Mouse (Mus musculus): Measurements from ENCODE around the gene Eapp.
"Not testable (repeated sequence)": the region's sequence is repeated elsewhere in the genome, so short reads cannot be mapped to it uniquely, and the experiment has no call there.

DNA sequence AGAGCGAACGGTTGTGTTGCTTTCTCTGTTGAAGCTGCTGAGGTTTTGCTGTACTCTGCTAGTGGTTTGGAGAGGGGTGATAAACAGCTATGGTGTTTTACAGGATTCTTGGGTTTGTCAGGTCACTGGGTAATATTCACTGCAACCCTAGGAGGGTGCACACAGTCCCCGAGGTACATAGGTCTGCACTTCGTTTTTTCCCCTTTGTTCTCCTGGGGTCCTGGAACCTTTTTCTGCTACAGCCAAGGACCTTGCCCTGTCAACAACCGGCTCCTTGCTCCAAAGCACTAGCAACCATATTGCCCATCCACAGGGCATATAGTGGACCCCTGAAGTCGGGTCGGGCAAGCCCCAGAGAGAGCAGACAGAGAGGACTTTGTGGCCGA, 14.8 kb upstream of the Eapp start:
- TF ChIP-seq POLR2A (IDR thresholded peaks at IDR 0.05; ENCODE audit: borderline replicate concordance, low read depth, low read length); CTCF (IDR thresholded peaks at IDR 0.05; ENCODE audit: low read depth, low read length): not testable (repeated sequence)

Measured in bone marrow macrophage, adult 2 months (primary cell).